Mouse (Mus musculus) C2C12 (cell line): Measurements from ENCODE around the gene 1700069L16Rik.

Experiments used
- CEBPB ChIP-seq: IDR thresholded peaks from one replicate; pipeline ENCODE4 v1.6.1; 2011; ENCODE audit warnings: low read depth, mild to moderate bottlenecking, control low read depth, moderate library complexity
- CTCF ChIP-seq: IDR thresholded peaks from one replicate; pipeline ENCODE4 v1.5.1; 2011; ENCODE audit not compliant: control insufficient read depth, insufficient read depth, insufficient read length
- FOSL1 ChIP-seq: IDR thresholded peaks from one replicate; pipeline ENCODE4 v1.8.0; 2011; ENCODE audit warnings: mild to moderate bottlenecking, low read length; ENCODE audit not compliant: poor library complexity, insufficient read depth, severe bottlenecking
- MAX ChIP-seq: IDR thresholded peaks from one replicate; pipeline ENCODE4 v1.6.1; 2011; ENCODE audit warnings: mild to moderate bottlenecking, control low read depth
- MYOD1 ChIP-seq: IDR thresholded peaks from one replicate; pipeline ENCODE4 v1.6.1; 2011; ENCODE audit warnings: low read depth; ENCODE audit not compliant: control insufficient read depth, insufficient read length
- MYOG ChIP-seq: IDR thresholded peaks from one replicate; pipeline ENCODE4 v1.6.1; 2011; ENCODE audit not compliant: control insufficient read depth, insufficient read length; ENCODE audit errors: extremely low read depth
- USF1 ChIP-seq: IDR thresholded peaks from one replicate; pipeline ENCODE4 v1.6.1; 2011; ENCODE audit warnings: low read depth, mild to moderate bottlenecking, control low read depth, moderate library complexity

- TF ChIP-seq CEBPB = no peak
- no peak for TF ChIP-seq CTCF
- no peak for TF ChIP-seq USF1
- no peak for TF ChIP-seq MAX
- TF ChIP-seq MYOD1 = no peak
- TF ChIP-seq FOSL1 = no peak
- TF ChIP-seq MYOG = no peak
These were observed 54.0 kb downstream of the 1700069L16Rik start for GRCm38 (mm10) chr5:113670597-113670996.
